Mouse (Mus musculus): ENCODE measurements at regions not wholly inside any gene's neighbourhood (a gene's known extent, or its start where the extent isn't known, plus 50 kb on each side); places are given as distances from the start of the nearest gene placed in this dataset.
"Not testable (repeated sequence)": the region's sequence is repeated elsewhere in the genome, so short reads cannot be mapped to it uniquely, and the experiment has no call there.

DNA sequence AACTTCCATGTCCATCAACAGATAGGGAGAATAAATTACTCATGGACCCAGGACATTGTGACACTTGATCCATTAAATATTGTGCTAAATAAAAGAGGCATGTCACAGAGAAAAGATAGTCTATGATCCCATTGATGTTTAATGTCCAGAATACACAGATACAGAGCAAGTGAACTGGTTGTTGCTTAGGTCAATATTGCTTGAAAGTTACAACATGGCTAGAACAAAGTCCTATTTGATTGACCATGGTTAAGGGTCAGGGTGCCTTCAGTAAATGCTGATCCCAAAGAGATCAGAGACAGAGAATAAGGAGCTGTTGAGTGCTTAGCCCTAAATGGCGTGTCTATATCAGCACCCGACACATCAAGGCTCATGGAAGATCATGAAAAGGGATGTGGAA is 50.7 kb upstream of the Cyp3a41b start:
- not testable (repeated sequence) for DNase-seq (ENCODE audit: extremely low spot score in 1 of 2, low spot score in 2 of 2); H3K4me3 ChIP-seq; H3K27ac ChIP-seq
- intact Hi-C loops (cut with DNase I): loop anchor here (1.0 kb wide), 1 partner anchor 157 kb away; no protein-coding TSS in a partner anchor

All from left cerebral cortex, adult 2 months (tissue).